Mouse (Mus musculus) cerebellum, adult 2 months (tissue): Measurements from ENCODE around the gene Tbc1d1.

ENCODE experiments used
- CTCF ChIP-seq: fragments of 200-500 bp; IDR thresholded peaks from 2 replicates; pipeline ENCODE4 v1.5.1; 2011; ENCODE audit warnings: low read depth, mild to moderate bottlenecking, control low read depth, low read length, moderate library complexity, borderline replicate concordance; ENCODE audit not compliant: insufficient read depth
- POLR2A ChIP-seq: fragments of 200-500 bp; IDR thresholded peaks from 2 replicates; pipeline ENCODE4 v1.6.1; 2011; ENCODE audit warnings: low read length, control low read depth, borderline replicate concordance; ENCODE audit not compliant: insufficient read depth

DNA sequence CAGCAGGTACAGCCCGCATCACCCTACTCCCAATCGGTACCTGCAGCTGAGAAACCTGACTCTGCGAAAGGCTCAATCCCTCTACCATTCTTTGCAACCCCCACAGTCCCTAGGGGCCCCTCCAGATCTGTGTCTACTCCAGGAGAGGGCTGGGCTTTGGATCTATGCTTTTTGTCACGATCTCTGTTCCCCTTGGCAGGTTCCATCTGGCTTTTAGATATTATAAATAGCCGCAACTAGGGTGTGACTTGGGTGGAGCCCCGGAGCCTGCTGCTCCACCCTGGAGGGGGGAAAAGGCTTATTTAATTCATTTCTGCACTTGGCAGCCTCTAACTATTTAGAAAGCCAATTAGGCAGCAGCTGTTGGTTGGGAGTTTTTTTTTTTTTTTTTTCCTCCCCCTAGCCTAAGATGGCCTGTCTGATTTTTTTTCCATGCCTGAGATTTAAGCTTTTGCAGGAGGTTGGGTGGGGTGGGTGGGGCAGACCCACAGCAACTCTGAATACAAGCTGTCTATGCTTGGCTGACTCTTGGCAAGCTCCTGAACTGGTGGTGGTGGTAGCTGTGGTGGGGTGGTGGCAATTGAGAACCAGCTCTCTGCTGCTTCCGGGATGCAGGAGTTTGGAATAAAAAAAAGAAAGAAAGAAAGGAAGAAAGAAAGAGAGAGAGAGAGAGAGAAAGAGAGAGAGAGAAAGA is 208.5 kb downstream of the Tbc1d1 start:
- no peak for TF ChIP-seq CTCF
- no peak for TF ChIP-seq POLR2A
